In the genomic region with DNA sequence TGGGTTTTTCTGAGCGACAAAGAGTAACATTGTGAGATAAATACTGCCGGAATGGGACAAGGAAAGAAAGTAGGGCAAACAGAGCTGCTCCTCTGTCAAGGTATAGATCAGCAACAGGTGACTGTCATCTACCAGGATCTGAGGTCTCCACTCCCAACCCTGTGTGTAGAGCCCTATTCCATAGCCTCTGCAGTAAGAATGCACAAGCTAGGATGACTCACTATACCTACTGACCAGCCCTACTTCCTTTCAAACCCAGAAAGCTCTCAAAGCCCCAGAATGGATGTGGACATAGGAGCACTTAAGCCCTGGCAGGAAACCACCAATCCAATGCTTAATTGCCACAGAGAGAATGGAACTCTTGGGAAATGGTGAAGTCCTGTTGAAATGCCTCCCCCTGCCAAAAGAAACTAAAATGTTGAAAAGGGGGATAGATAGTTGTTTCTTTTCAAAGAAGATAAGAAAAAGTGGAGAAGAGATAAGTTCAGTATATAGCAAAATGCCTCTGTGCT, we compare ENCODE assay signal across 12 mouse cellular contexts.
"Had no signal": no experiment of that assay in that cellular context is flagged by ENCODE, and none has a peak within 500 bp of the region (broad histone marks: within the 10 kb centered on the region; RNA-seq: fewer than 3 reads in every experiment).

No protein-coding gene starts in this region.

- ATAC-seq: midbrain, embryonic 16.5 days had no signal

- H3K27ac ChIP-seq: kidney, postnatal 0 days; limb, embryonic 13.5 days; liver, embryonic 14.5 days; midbrain, embryonic 12.5 days; neural tube, embryonic 13.5 days; stomach, embryonic 15.5 days had no signal

- H3K27me3 ChIP-seq: limb, embryonic 13.5 days; midbrain, embryonic 12.5 days; neural tube, embryonic 13.5 days; stomach, embryonic 15.5 days had no signal

- H3K4me3 ChIP-seq: limb, embryonic 13.5 days; midbrain, embryonic 12.5 days; neural tube, embryonic 13.5 days; stomach, embryonic 15.5 days had no signal

- H3K4me1 ChIP-seq: limb, embryonic 13.5 days; midbrain, embryonic 12.5 days; neural tube, embryonic 13.5 days; stomach, embryonic 15.5 days had no signal

- H3K9ac ChIP-seq: limb, embryonic 13.5 days; liver, embryonic 14.5 days; lung, embryonic 14.5 days; midbrain, embryonic 12.5 days; neural tube, embryonic 13.5 days; stomach, embryonic 15.5 days had no signal

- H3K9me3 ChIP-seq: limb, embryonic 13.5 days; midbrain, embryonic 12.5 days; neural tube, embryonic 13.5 days; stomach, embryonic 15.5 days had no signal

- DNase-seq: kidney, adult 11 months; kidney, adult 9 months; left cerebral cortex, postnatal 4 days; lung, embryonic 14.5 days; right cerebral cortex, postnatal 14 days had no signal

- H3K4me2 ChIP-seq: limb, embryonic 13.5 days; lung, embryonic 14.5 days; midbrain, embryonic 12.5 days; neural tube, embryonic 13.5 days; stomach, embryonic 15.5 days had no signal

- H3K36me3 ChIP-seq: limb, embryonic 13.5 days; midbrain, embryonic 12.5 days; neural tube, embryonic 13.5 days; stomach, embryonic 15.5 days had no signal
